Mouse (Mus musculus) C2C12 (cell line): ENCODE measurements around the gene Ddah2. TPM values are rescaled to one million over a fixed set of nuclear protein-coding genes. Genes with fewer than 3 reads are reported as not detected.

Experiments used
- H3K27me3 ChIP-seq: one replicate; pipeline ENCODE4 v1.6.1; 2011; ENCODE audit not compliant: control insufficient read depth, insufficient read depth, insufficient read length
- H3K36me3 ChIP-seq: one replicate; pipeline ENCODE4 v1.6.1; 2011; ENCODE audit not compliant: control insufficient read depth, insufficient read depth
- H3K4me3 ChIP-seq: one replicate; pipeline ENCODE4 v1.5.1; 2011; ENCODE audit warnings: mild to moderate bottlenecking, control low read depth; ENCODE audit not compliant: poor library complexity, insufficient read depth, severe bottlenecking
- H3K79me2 ChIP-seq: one replicate; pipeline ENCODE4 v1.6.1; 2011; ENCODE audit not compliant: control insufficient read depth, insufficient read depth
- H3K79me3 ChIP-seq: one replicate; pipeline ENCODE4 v1.6.1; 2011; ENCODE audit warnings: low read depth, control low read depth
- H3ac ChIP-seq: one replicate; pipeline ENCODE3; 2011; ENCODE audit warnings: low read depth; ENCODE audit not compliant: control insufficient read depth, insufficient read length
- CEBPB ChIP-seq: IDR thresholded peaks from one replicate; pipeline ENCODE4 v1.6.1; 2011; ENCODE audit warnings: low read depth, mild to moderate bottlenecking, control low read depth, moderate library complexity
- CTCF ChIP-seq: IDR thresholded peaks from one replicate; pipeline ENCODE4 v1.5.1; 2011; ENCODE audit not compliant: control insufficient read depth, insufficient read depth, insufficient read length
- FOSL1 ChIP-seq: IDR thresholded peaks from one replicate; pipeline ENCODE4 v1.8.0; 2011; ENCODE audit warnings: mild to moderate bottlenecking, low read length; ENCODE audit not compliant: poor library complexity, insufficient read depth, severe bottlenecking
- MAX ChIP-seq: IDR thresholded peaks from one replicate; pipeline ENCODE4 v1.6.1; 2011; ENCODE audit warnings: mild to moderate bottlenecking, control low read depth
- MYOD1 ChIP-seq: IDR thresholded peaks from one replicate; pipeline ENCODE4 v1.6.1; 2011; ENCODE audit warnings: low read depth; ENCODE audit not compliant: control insufficient read depth, insufficient read length
- MYOG ChIP-seq: IDR thresholded peaks from one replicate; pipeline ENCODE4 v1.6.1; 2011; ENCODE audit not compliant: control insufficient read depth, insufficient read length; ENCODE audit errors: extremely low read depth
- USF1 ChIP-seq: IDR thresholded peaks from one replicate; pipeline ENCODE4 v1.6.1; 2011; ENCODE audit warnings: low read depth, mild to moderate bottlenecking, control low read depth, moderate library complexity
- polyA plus RNA-seq: library from polyadenylated mRNA; unstranded; fragments of >200 nt; fragmentation: generic; extraction: Trizol; gene quantifications from one replicate; pipeline ENCODE4 v1.2.1, GENCODE M21; 2012; ENCODE audit warnings: missing spikeins

Gene Ddah2
- polyA plus RNA-seq, 1 experiment: 129 TPM

- Histone ChIP-seq H3K79me3 (no peaks in the 10 kb centered on the region), H3ac (peak within 1 kb of the TSS; percentile 42), H3K4me3 (no peak within 1 kb of the TSS), H3K27me3 (peaks cover 19% of the 10 kb centered on the region), H3K79me2 (no peaks in the 10 kb centered on the region), H3K36me3 (no peaks in the 10 kb centered on the region)
- TF ChIP-seq CTCF (no peak), USF1 (no peak), MYOG (no peak)
Measured at GRCm38 (mm10) chr17:35076507-35077176, 17.8 kb downstream of the Ddah2 start, which contains the start of gene Ly6g6e. TSS of gene Ly6g6e (plus strand) at chr17:35076902.

GRCm38 (mm10) chr17:35077285-35077684 is 18.4 kb downstream of the Ddah2 start:
- no peak overlapping the region for H3K4me3 ChIP-seq
- no peak for TF ChIP-seq CEBPB
- no peak for TF ChIP-seq MYOG
- TF ChIP-seq USF1: no peak
- TF ChIP-seq CTCF: no peak
- no peak for TF ChIP-seq MAX
- TF ChIP-seq MYOD1: no peak
- TF ChIP-seq FOSL1: no peak

GRCm38 (mm10) chr17:35077786-35078233 is 19.0 kb downstream of the Ddah2 start, which contains the start of gene Ly6g6d:
TSS of gene Ly6g6d (minus strand) at chr17:35078065.
- no peaks in the 10 kb centered on the region for H3K79me3 ChIP-seq
- H3K27me3 ChIP-seq: peaks cover 19% of the 10 kb centered on the region
- H3K4me3 ChIP-seq: peak within 1 kb of the TSS; percentile 11
- TF ChIP-seq CEBPB (no peak), CTCF (peak; percentile 43)
- no peaks in the 10 kb centered on the region for H3K79me2 ChIP-seq
- no peaks in the 10 kb centered on the region for H3K36me3 ChIP-seq
- H3ac ChIP-seq: peak within 1 kb of the TSS; percentile 42

More at GRCm38 (mm10) chr17:35077285-35077684, 18.4 kb downstream of the Ddah2 start:
- H3ac ChIP-seq: no peak overlapping the region
- H3K36me3 ChIP-seq: no peaks in the 10 kb centered on the region
- no peaks in the 10 kb centered on the region for H3K79me2 ChIP-seq
- no peaks in the 10 kb centered on the region for H3K79me3 ChIP-seq
- H3K27me3 ChIP-seq: peaks cover 19% of the 10 kb centered on the region

GRCm38 (mm10) chr17:35079778-35080177 is 20.9 kb downstream of the Ddah2 start:
- H3K79me3 ChIP-seq: no peaks in the 10 kb centered on the region
- H3K27me3 ChIP-seq: peaks cover 23% of the 10 kb centered on the region
- TF ChIP-seq MYOG (no peak), CEBPB (no peak), CTCF (no peak), MAX (no peak), FOSL1 (no peak)
- H3K36me3 ChIP-seq: no peaks in the 10 kb centered on the region
- no peak overlapping the region for H3K4me3 ChIP-seq
- H3ac ChIP-seq: no peak overlapping the region
- H3K79me2 ChIP-seq: no peaks in the 10 kb centered on the region

GRCm38 (mm10) chr17:35080248-35080647 is 21.4 kb downstream of the Ddah2 start:
- H3K79me3 ChIP-seq: no peaks in the 10 kb centered on the region
- H3K4me3 ChIP-seq: no peak overlapping the region
- no peaks in the 10 kb centered on the region for H3K79me2 ChIP-seq
- H3ac ChIP-seq: no peak overlapping the region
- no peaks in the 10 kb centered on the region for H3K36me3 ChIP-seq
- H3K27me3 ChIP-seq: peaks cover 23% of the 10 kb centered on the region
- TF ChIP-seq USF1: no peak
- TF ChIP-seq CEBPB: no peak
- no peak for TF ChIP-seq MYOG
- TF ChIP-seq MYOD1: no peak
- TF ChIP-seq CTCF: no peak
- no peak for TF ChIP-seq MAX
- TF ChIP-seq FOSL1: no peak

- no peaks in the 10 kb centered on the region for H3K79me2 ChIP-seq
- no peak overlapping the region for H3K4me3 ChIP-seq
- no peaks in the 10 kb centered on the region for H3K36me3 ChIP-seq
- TF ChIP-seq MAX: no peak
- TF ChIP-seq CTCF: no peak
- TF ChIP-seq MYOG: no peak
- TF ChIP-seq USF1: no peak
- no peak for TF ChIP-seq CEBPB
- no peak for TF ChIP-seq MYOD1
- TF ChIP-seq FOSL1: no peak
- no peak overlapping the region for H3ac ChIP-seq
- H3K79me3 ChIP-seq: no peaks in the 10 kb centered on the region
- H3K27me3 ChIP-seq: peaks cover 23% of the 10 kb centered on the region
Measured at GRCm38 (mm10) chr17:35080710-35081109, 21.9 kb downstream of the Ddah2 start.
